Mouse (Mus musculus) neural tube, embryonic 14.5 days (tissue): ENCODE results near the gene Olfr1419. TPM values are rescaled to one million over a fixed set of nuclear protein-coding genes. Genes with fewer than 3 reads are reported as not detected.
"Not testable (repeated sequence)": the region's sequence is repeated elsewhere in the genome, so short reads cannot be mapped to it uniquely, and the experiment has no call there.

Experiments used
- ATAC-seq: fragments of 200-750 bp; cut with Nextera tagmentation; 2 replicates; pipeline ENCODE4 v1.8.0; 2017; ENCODE audit warnings: low read depth, mild to moderate bottlenecking, moderate TSS enrichment, moderate library complexity
- H3K27ac ChIP-seq: fragments of 300-500 bp; sonication (generic); 2 replicates; pipeline ENCODE4 v1.5.1; 2014; ENCODE audit warnings: low read depth, mild to moderate bottlenecking, control low read depth, low read length, moderate library complexity, mixed read lengths
- H3K27me3 ChIP-seq: fragments of 300-500 bp; sonication (generic); 2 replicates; pipeline ENCODE4 v1.6.1; 2014; ENCODE audit warnings: low read length; ENCODE audit not compliant: control insufficient read depth, insufficient read depth
- H3K36me3 ChIP-seq: fragments of 300-500 bp; sonication (generic); 2 replicates; pipeline ENCODE4 v1.6.1; 2014; ENCODE audit warnings: low read length, mixed read lengths; ENCODE audit not compliant: control insufficient read depth, insufficient read depth
- H3K4me1 ChIP-seq: fragments of 300-500 bp; sonication (generic); 2 replicates; pipeline ENCODE4 v1.6.1; 2014; ENCODE audit warnings: low read length; ENCODE audit not compliant: control insufficient read depth, insufficient read depth
- H3K4me2 ChIP-seq: fragments of 300-500 bp; sonication (generic); 2 replicates; pipeline ENCODE4 v1.6.1; 2014; ENCODE audit warnings: mild to moderate bottlenecking, low read depth, low read length, control low read depth
- H3K4me3 ChIP-seq: fragments of 300-500 bp; sonication (generic); 2 replicates; pipeline ENCODE4 v1.5.1; 2014; ENCODE audit warnings: low read depth, low read length, control low read depth, mixed read lengths
- H3K9ac ChIP-seq: fragments of 300-500 bp; sonication (generic); replicated peaks from 2 replicates; pipeline ENCODE4 v1.6.1; 2014; ENCODE audit warnings: low read depth, mild to moderate bottlenecking, control low read depth, low read length, mixed read lengths
- H3K9me3 ChIP-seq: fragments of 300-500 bp; sonication (generic); 2 replicates; pipeline ENCODE4 v1.6.1; 2016; ENCODE audit warnings: low read length; ENCODE audit not compliant: control insufficient read depth
- WGBS: fragments of 180-500 bp; shearing (Covaris S2); extraction: QIAGEN DNeasy Blood & Tissue Kit; methylation state at CpG from one replicate; pipeline ENCODE4 v1.1.7; 2014; 5-methylcytosine and 5-hydroxymethylcytosine counted together
- polyA plus RNA-seq: library from polyadenylated mRNA; unstranded; fragments of >200 nt; fragmentation: Nextera tagmentation; extraction: Ambion mirVana; gene quantifications from 2 replicates; pipeline ENCODE4 v1.2.1, GENCODE M21; 2014

Olfr1419 gene
- polyA plus RNA-seq, 1 experiment from 2014 or later: not detected

GRCm38 (mm10) chr19:11878404-11878803 lies 3.5 kb upstream of the Olfr1419 start:
- H3K4me2 ChIP-seq, H3K36me3 ChIP-seq, H3K27ac ChIP-seq, H3K4me1 ChIP-seq, ATAC-seq, H3K4me3 ChIP-seq, H3K9ac ChIP-seq, H3K9me3 ChIP-seq, H3K27me3 ChIP-seq: not testable (repeated sequence)
- 70% methylated on average over 19 of the region's 22 CpGs for WGBS

DNA sequence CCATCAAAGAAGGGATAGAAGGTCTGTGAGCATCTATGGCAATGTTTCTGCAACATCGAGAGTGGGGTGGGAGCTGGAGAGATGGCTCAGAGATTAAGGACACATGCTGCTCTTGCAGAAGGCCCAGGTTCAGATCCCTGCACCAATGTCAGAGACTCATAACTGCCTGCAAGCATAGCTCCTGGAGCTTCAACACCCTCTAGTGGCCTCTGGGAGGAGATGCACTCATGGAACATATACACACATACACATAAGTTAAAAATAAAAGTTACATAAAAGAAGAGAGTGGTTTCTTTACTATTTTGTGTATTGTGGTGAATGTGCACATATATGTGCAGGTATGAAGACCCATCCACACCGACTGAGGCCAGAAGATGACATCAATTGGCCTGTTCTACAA lies 7.1 kb downstream of the Olfr1419 start:
- Histone ChIP-seq H3K4me3 (no peak overlapping the region), H3K4me1 (no peaks in the 10 kb centered on the region), H3K27me3 (no peaks in the 10 kb centered on the region), H3K4me2 (no peak overlapping the region), H3K9me3 (no peaks in the 10 kb centered on the region), H3K27ac (no peak overlapping the region), H3K36me3 (no peaks in the 10 kb centered on the region), H3K9ac (no peak overlapping the region)
- no peak for ATAC-seq
- 78% methylated on average over 2 of the region's 2 CpGs for WGBS

DNA sequence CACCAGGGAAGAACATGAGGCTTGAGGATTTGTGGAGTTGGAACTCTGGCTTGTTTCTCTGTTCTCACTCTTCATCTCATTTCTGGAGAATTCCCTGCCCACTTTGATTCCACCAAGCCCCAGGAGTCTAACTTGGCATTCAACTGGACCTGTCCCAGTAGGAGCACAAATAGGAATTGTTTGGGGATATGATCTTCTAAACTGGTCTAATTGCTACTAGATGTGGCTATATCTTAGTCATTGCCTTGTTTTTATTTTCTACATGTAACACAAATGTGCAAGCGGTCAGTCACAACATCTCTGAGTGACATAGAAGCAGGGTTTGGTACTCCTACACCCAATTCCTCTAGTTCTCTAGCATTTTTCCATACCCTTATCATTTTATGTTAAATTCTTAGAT lies 13.9 kb downstream of the Olfr1419 start, which contains the start of gene Olfr1418:
Gene Olfr1418 (minus strand): TSS at position 101 of the 400 bp plus-strand sequence.
- Histone ChIP-seq H3K4me1 (no peaks in the 10 kb centered on the region), H3K4me3 (no peak within 1 kb of the TSS), H3K27ac (no peak within 1 kb of the TSS), H3K4me2 (no peak within 1 kb of the TSS), H3K9ac (no peak within 1 kb of the TSS), H3K27me3 (no peaks in the 10 kb centered on the region), H3K9me3 (no peaks in the 10 kb centered on the region), H3K36me3 (no peaks in the 10 kb centered on the region)
- no peak for ATAC-seq
- WGBS: 98% methylated on average over 1 of the region's 1 CpGs

- no peaks in the 10 kb centered on the region for H3K9me3 ChIP-seq
- no peak overlapping the region for H3K4me3 ChIP-seq
- no peak overlapping the region for H3K27ac ChIP-seq
- no peaks in the 10 kb centered on the region for H3K27me3 ChIP-seq
- no peaks in the 10 kb centered on the region for H3K4me1 ChIP-seq
- H3K36me3 ChIP-seq: no peaks in the 10 kb centered on the region
- no peak overlapping the region for H3K9ac ChIP-seq
- H3K4me2 ChIP-seq: no peak overlapping the region
- ATAC-seq: no peak
- 78% methylated on average over 6 of the region's 6 CpGs for WGBS
Measured at GRCm38 (mm10) chr19:11856506-11856905, 18.4 kb downstream of the Olfr1419 start.

GRCm38 (mm10) chr19:11854821-11855220 lies 20.1 kb downstream of the Olfr1419 start:
- no peaks in the 10 kb centered on the region for H3K4me1 ChIP-seq
- H3K27ac ChIP-seq: no peak overlapping the region
- H3K4me2 ChIP-seq: no peak overlapping the region
- no peak overlapping the region for H3K4me3 ChIP-seq
- no peak overlapping the region for H3K9ac ChIP-seq
- H3K9me3 ChIP-seq: no peaks in the 10 kb centered on the region
- 94% methylated on average over 2 of the region's 2 CpGs for WGBS
- ATAC-seq: no peak
- H3K36me3 ChIP-seq: no peaks in the 10 kb centered on the region
- H3K27me3 ChIP-seq: no peaks in the 10 kb centered on the region

- WGBS: 75% methylated on average over 4 of the region's 4 CpGs
- H3K9ac ChIP-seq: no peak overlapping the region
- no peak for ATAC-seq
- H3K4me3 ChIP-seq: no peak overlapping the region
- H3K36me3 ChIP-seq: no peaks in the 10 kb centered on the region
- H3K4me2 ChIP-seq: no peak overlapping the region
- H3K27ac ChIP-seq: no peak overlapping the region
- no peaks in the 10 kb centered on the region for H3K27me3 ChIP-seq
- H3K4me1 ChIP-seq: no peaks in the 10 kb centered on the region
- no peaks in the 10 kb centered on the region for H3K9me3 ChIP-seq
Measured at GRCm38 (mm10) chr19:11852652-11853051, 22.3 kb downstream of the Olfr1419 start.

GRCm38 (mm10) chr19:11846333-11846732 lies 28.6 kb downstream of the Olfr1419 start:
- Histone ChIP-seq H3K27me3 (no peaks in the 10 kb centered on the region), H3K4me2 (no peak overlapping the region), H3K4me1 (no peaks in the 10 kb centered on the region), H3K36me3 (no peaks in the 10 kb centered on the region), H3K27ac (no peak overlapping the region), H3K4me3 (no peak overlapping the region), H3K9me3 (no peaks in the 10 kb centered on the region), H3K9ac (no peak overlapping the region)
- ATAC-seq: no peak
- 90% methylated on average over 4 of the region's 4 CpGs for WGBS

GRCm38 (mm10) chr19:11839119-11839518 lies 35.8 kb downstream of the Olfr1419 start, which contains the start of gene Olfr1417:
Olfr1417 (minus strand) TSS chr19:11839219.
- Histone ChIP-seq H3K4me1 (no peaks in the 10 kb centered on the region), H3K9ac (no peak within 1 kb of the TSS), H3K27ac (no peak within 1 kb of the TSS), H3K36me3 (no peaks in the 10 kb centered on the region), H3K9me3 (no peaks in the 10 kb centered on the region), H3K4me3 (no peak within 1 kb of the TSS), H3K27me3 (no peaks in the 10 kb centered on the region), H3K4me2 (no peak within 1 kb of the TSS)
- 88% methylated on average over 4 of the region's 4 CpGs for WGBS
- ATAC-seq: no peak

DNA sequence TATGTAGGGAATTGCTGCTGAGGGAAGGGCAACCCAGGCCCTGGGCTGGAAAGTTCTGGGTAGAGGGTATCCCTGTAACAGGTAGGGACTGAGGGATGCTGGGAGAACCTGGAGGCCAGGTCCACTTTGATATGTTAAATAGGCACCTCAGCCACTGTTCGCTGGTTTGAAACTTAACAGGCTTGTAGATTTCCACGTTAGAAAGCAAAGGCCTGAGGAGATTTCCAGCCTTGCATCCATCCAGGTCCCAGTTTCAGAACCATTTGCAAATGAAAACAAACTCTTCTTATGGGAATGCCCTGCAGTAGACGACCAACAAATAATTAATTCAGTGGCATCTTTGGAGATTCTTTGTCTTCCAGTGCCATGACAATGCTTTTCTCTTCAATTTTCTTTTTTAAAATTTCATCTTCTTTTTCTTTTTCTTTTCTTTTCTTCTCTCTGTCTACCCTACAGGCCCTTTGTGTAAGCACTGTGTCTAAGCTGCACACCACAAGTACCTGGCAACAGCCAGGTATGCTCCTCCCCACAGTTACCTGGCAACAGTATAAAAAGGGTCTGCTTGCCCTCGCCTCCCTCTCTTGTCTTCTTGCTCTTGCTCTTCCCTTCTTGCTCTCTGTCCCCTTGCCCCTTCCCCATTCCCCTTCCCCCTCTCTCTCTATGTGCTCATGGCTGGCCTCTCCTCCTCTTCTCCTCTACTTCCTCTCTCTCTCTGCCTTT lies 51.4 kb downstream of the Olfr1419 start:
- H3K9me3 ChIP-seq: no peaks in the 10 kb centered on the region
- no peak for ATAC-seq
- H3K36me3 ChIP-seq: no peaks in the 10 kb centered on the region
- H3K9ac ChIP-seq: no peak overlapping the region
- H3K4me2 ChIP-seq: no peak overlapping the region
- H3K27ac ChIP-seq: no peak overlapping the region
- H3K4me1 ChIP-seq: peaks cover 7% of the 10 kb centered on the region; the same call in 1 of the 2 replicates
- peaks cover 5% of the 10 kb centered on the region; the same call in 1 of the 2 replicates for H3K27me3 ChIP-seq
- H3K4me3 ChIP-seq: no peak overlapping the region
- WGBS: 27% methylated on average over 4 of the region's 4 CpGs
